In the genomic region with DNA sequence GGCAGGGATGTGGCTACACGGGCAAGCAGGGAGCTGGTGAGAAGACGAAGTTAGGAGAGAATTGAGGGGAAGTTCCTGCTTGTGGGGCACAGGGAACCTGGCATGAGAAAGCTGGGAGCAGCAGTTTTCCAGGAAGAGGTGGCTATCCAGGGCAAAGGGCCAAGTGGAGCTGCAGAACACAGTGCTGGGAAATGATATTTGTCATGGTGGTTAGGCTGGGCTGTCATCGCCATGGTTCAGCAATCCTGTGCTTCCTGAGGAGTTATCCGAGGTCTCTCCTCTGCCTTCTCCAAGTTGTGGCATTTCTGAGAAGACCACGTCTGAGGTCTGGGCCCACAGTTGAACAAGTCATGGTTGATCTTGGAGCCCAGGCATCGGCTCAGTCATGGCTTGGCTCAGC, we compare ENCODE assay signal across 9 mouse cellular contexts.
DNase-seq lines count a peak whose midpoint lies in the region; ATAC-seq and TF ChIP-seq lines count a peak whose summit lies in the region.
"Had no signal": no experiment of that assay in that cellular context is flagged by ENCODE, and none has a peak within 500 bp of the region (broad histone marks: within the 10 kb centered on the region; RNA-seq: fewer than 3 reads in every experiment).

No protein-coding gene starts in this region.

- no peak for TF ChIP-seq POLR2A in kidney, adult 2 months (IDR thresholded peaks at IDR 0.05; ENCODE audit: low read depth, low read length)
- no peak for TF ChIP-seq POLR2A in cerebellum, adult 2 months (IDR thresholded peaks at IDR 0.05; ENCODE audit: borderline replicate concordance, insufficient read depth, low read length)

- no peaks in the 10 kb centered on the region for H3K9me3 ChIP-seq in kidney, embryonic 15.5 days (replicated peaks)
- no peaks in the 10 kb centered on the region for H3K9me3 ChIP-seq in forebrain, embryonic 12.5 days

- TF ChIP-seq CTCF in kidney, adult 2 months (conservative IDR thresholded peaks at IDR 0.05; ENCODE audit: insufficient read depth, insufficient read length, low read depth, low read length): no peak
- TF ChIP-seq CTCF in cerebellum, adult 2 months (IDR thresholded peaks at IDR 0.05; ENCODE audit: borderline replicate concordance, insufficient read depth, low read depth, low read length): no peak

- H3K9ac ChIP-seq in kidney, embryonic 15.5 days: no peak overlapping the region
- no peak overlapping the region for H3K9ac ChIP-seq in forebrain, embryonic 12.5 days

- DNase-seq in adrenal gland, adult (ENCODE audit: inconsistent age in 2 of 2, low spot score in 1 of 2): peak; percentile 28 to 53
- no peak for DNase-seq in adrenal gland, postnatal 4 days (ENCODE audit: low spot score in 2 of 2)
- peak; percentile 42 for DNase-seq in kidney, adult 2 months
- peak; percentile 77 to 82 for DNase-seq in cerebellum, adult 2 months
- DNase-seq in kidney, postnatal 25 days: peak; percentile 45 to 50
- no peak for DNase-seq in ovary, adult 18-20 months (ENCODE audit: low spot score)

- H3K36me3 ChIP-seq in kidney, adult 2 months (ENCODE audit: control insufficient read depth, insufficient read depth, low read length): no peaks in the 10 kb centered on the region
- H3K36me3 ChIP-seq in kidney, embryonic 15.5 days: no peaks in the 10 kb centered on the region
- H3K36me3 ChIP-seq in forebrain, embryonic 12.5 days (replicated peaks): no peaks in the 10 kb centered on the region

- no peaks in the 10 kb centered on the region for H3K27me3 ChIP-seq in kidney, adult 2 months (replicated peaks; ENCODE audit: control insufficient read depth, insufficient read depth, low read length)
- H3K27me3 ChIP-seq in kidney, embryonic 15.5 days: no peaks in the 10 kb centered on the region
- H3K27me3 ChIP-seq in cerebellum, adult 2 months (ENCODE audit: control insufficient read depth, insufficient read depth, low read length): no peaks in the 10 kb centered on the region
- no peaks in the 10 kb centered on the region for H3K27me3 ChIP-seq in forebrain, embryonic 12.5 days

- ATAC-seq in kidney, embryonic 15.5 days (replicated peaks; ENCODE audit: low FRiP score): no peak
- ATAC-seq in forebrain, embryonic 12.5 days (ENCODE audit: low FRiP score): no peak
- ATAC-seq: intestine, postnatal 0 days had no signal

- H3K27ac ChIP-seq in kidney, adult 2 months (ENCODE audit: insufficient read depth, low read depth, low read length): no peak overlapping the region
- no peak overlapping the region for H3K27ac ChIP-seq in kidney, embryonic 15.5 days
- 0 out of 2 replicates have a peak overlapping the region, but pooled peaks have one; percentile 17 for H3K27ac ChIP-seq in cerebellum, adult 2 months (ENCODE audit: insufficient read depth, low read length)
- no peak overlapping the region for H3K27ac ChIP-seq in forebrain, embryonic 12.5 days

- WGBS in kidney, adult 2 months: 45% methylated on average over 6 of the region's 6 CpGs
- 71% methylated on average over 6 of the region's 6 CpGs for WGBS in kidney, embryonic 15.5 days
- 7% methylated on average over 6 of the region's 6 CpGs for WGBS in cerebellum, adult 2 months
- 88% methylated on average over 6 of the region's 6 CpGs for WGBS in forebrain, embryonic 12.5 days

- H3K4me3 ChIP-seq in kidney, adult 2 months (ENCODE audit: insufficient read depth, low read depth, low read length): no peak overlapping the region
- no peak overlapping the region for H3K4me3 ChIP-seq in kidney, embryonic 15.5 days (replicated peaks)
- no peak overlapping the region for H3K4me3 ChIP-seq in cerebellum, adult 2 months (replicated peaks; ENCODE audit: insufficient read depth, low read depth, low read length)
- no peak overlapping the region for H3K4me3 ChIP-seq in forebrain, embryonic 12.5 days (replicated peaks)

- no peaks in the 10 kb centered on the region for H3K4me1 ChIP-seq in kidney, adult 2 months (ENCODE audit: control insufficient read depth, insufficient read depth, low read length)
- peaks cover 3% of the 10 kb centered on the region; the same call in 1 of the 2 replicates for H3K4me1 ChIP-seq in kidney, embryonic 15.5 days
- H3K4me1 ChIP-seq in cerebellum, adult 2 months (ENCODE audit: control insufficient read depth, insufficient read depth, low read length): peaks cover 61% of the 10 kb centered on the region
- H3K4me1 ChIP-seq in forebrain, embryonic 12.5 days: no peaks in the 10 kb centered on the region

- no peak overlapping the region for H3K4me2 ChIP-seq in kidney, embryonic 15.5 days
- H3K4me2 ChIP-seq in forebrain, embryonic 12.5 days: no peak overlapping the region

Comparison
In these comparisons a context has a peak if more than half of its experiments do, and no peak if none do; other contexts are left out.
1. DNase-seq: peak in adrenal gland, adult (2 of 2), kidney, adult 2 months (single experiment), cerebellum, adult 2 months (2 of 2) and kidney, postnatal 25 days (2 of 2); none in adrenal gland, postnatal 4 days (0 of 2) and ovary, adult 18-20 months (single experiment).